Mouse (Mus musculus) heart, postnatal 0 days (tissue): ENCODE results near the gene Nrgn.

Source experiments
- CTCF ChIP-seq: IDR thresholded peaks from 2 replicates; pipeline ENCODE4 v1.5.1; 2016; ENCODE audit warnings: antibody characterized with exemption, control low read depth, low read depth
- EP300 ChIP-seq: IDR thresholded peaks from 2 replicates; pipeline ENCODE4 v1.6.1; 2016; ENCODE audit warnings: antibody characterized with exemption, low read depth

- TF ChIP-seq EP300 (no peak), CTCF (no peak)
Observed at GRCm38 (mm10) chr9:37595570-37595969, 42.9 kb upstream of the Nrgn start.
